Mouse (Mus musculus) kidney, adult 2 months (tissue): ENCODE measurements around the gene Mmp28. TPM values are rescaled to one million over a fixed set of nuclear protein-coding genes. Genes with fewer than 3 reads are reported as not detected.

Experiments used
- DNase-seq: peaks from one replicate; pipeline ENCODE4 v3.0.0; 2021
- H3K27ac ChIP-seq: fragments of 200-500 bp; 2 replicates; pipeline ENCODE4 v1.5.1; 2012; ENCODE audit warnings: low read depth, low read length, control low read depth, inconsistent platforms; ENCODE audit not compliant: insufficient read depth
- H3K27me3 ChIP-seq: fragments of 200-500 bp; replicated peaks from 2 replicates; pipeline ENCODE4 v1.6.1; 2012; ENCODE audit warnings: mild to moderate bottlenecking, moderate library complexity, low read length, inconsistent platforms; ENCODE audit not compliant: control insufficient read depth, insufficient read depth
- H3K36me3 ChIP-seq: fragments of 200-500 bp; 2 replicates; pipeline ENCODE4 v1.6.1; 2012; ENCODE audit warnings: mild to moderate bottlenecking, moderate library complexity, low read length, inconsistent platforms; ENCODE audit not compliant: control insufficient read depth, insufficient read depth
- H3K4me1 ChIP-seq: fragments of 200-500 bp; 2 replicates; pipeline ENCODE4 v1.6.1; 2011; ENCODE audit warnings: low read length; ENCODE audit not compliant: control insufficient read depth, insufficient read depth
- H3K4me3 ChIP-seq: fragments of 200-500 bp; 2 replicates; pipeline ENCODE4 v1.5.1; 2011; ENCODE audit warnings: mild to moderate bottlenecking, low read depth, low read length, control low read depth; ENCODE audit not compliant: insufficient read depth
- CTCF ChIP-seq: fragments of 200-500 bp; conservative IDR thresholded peaks from 2 replicates; pipeline ENCODE4 v1.5.1; 2011; ENCODE audit warnings: low read depth, mild to moderate bottlenecking, control low read depth, low read length, moderate library complexity, mixed read lengths; ENCODE audit not compliant: insufficient read depth, insufficient read length
- POLR2A ChIP-seq: fragments of 200-500 bp; IDR thresholded peaks from one replicate; pipeline ENCODE4 v1.6.1; 2011; ENCODE audit warnings: low read depth, low read length, control low read depth
- WGBS: fragments of 180-500 bp; shearing (Covaris S2); methylation state at CpG from one replicate; pipeline ENCODE4 v1.1.7; 2018; 5-methylcytosine and 5-hydroxymethylcytosine counted together
- polyA plus RNA-seq: library from polyadenylated mRNA; depleted of rRNA; stranded (reverse); fragments of >200 nt; gene quantifications from 2 replicates; pipeline ENCODE4 v1.2.3, GENCODE M21; 2012

Gene Mmp28
- polyA plus RNA-seq, 1 experiment: 4.3 TPM

DNA sequence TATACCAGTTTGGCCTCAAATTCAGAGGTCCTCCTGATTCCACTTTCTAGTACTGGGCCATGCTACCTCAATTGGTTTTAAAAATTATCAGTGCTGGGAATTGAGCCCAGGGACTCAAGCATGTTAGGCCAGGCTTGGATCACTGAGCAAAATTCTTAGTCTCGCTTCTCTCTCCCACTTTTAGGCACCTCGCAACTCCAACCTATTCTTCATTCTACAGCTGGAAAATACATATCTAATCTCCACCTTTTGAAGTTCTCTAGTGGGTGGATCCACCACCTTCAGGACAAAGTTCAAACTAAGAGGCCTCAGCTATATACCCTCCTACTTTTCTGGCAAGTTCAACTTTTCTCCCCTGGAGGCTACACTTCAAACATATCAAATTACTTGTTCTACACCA is 8.9 kb upstream of the Mmp28 start:
- Histone ChIP-seq H3K4me3 (no peak overlapping the region), H3K36me3 (no peaks in the 10 kb centered on the region), H3K27ac (peak overlapping the region; percentile 92), H3K27me3 (no peaks in the 10 kb centered on the region), H3K4me1 (peaks cover 14% of the 10 kb centered on the region)
- WGBS: 90% methylated on average over 2 of the region's 2 CpGs
- DNase-seq: peak; percentile 30
- TF ChIP-seq CTCF (no peak), POLR2A (no peak)

DNA sequence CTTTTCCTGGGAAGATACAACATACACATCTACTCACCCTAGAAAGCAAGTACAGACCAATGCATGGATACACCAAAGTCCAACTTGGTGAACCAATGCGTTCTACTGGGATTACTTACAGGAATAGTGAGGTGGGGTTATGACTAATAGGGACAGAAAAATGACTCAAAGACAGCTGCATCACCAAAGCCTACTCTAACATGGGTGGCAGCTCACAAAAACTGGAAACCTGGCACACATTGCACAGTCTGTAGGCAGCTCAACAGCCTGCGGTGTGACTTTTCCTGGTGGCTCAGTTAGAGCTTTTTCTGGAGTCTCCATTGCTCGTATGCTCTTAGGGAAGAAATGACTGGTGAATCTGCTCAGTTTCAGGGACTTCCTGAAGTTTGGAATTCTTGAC is 5.9 kb upstream of the Mmp28 start:
- TF ChIP-seq POLR2A (no peak), CTCF (no peak)
- H3K27me3 ChIP-seq: no peaks in the 10 kb centered on the region

DNA sequence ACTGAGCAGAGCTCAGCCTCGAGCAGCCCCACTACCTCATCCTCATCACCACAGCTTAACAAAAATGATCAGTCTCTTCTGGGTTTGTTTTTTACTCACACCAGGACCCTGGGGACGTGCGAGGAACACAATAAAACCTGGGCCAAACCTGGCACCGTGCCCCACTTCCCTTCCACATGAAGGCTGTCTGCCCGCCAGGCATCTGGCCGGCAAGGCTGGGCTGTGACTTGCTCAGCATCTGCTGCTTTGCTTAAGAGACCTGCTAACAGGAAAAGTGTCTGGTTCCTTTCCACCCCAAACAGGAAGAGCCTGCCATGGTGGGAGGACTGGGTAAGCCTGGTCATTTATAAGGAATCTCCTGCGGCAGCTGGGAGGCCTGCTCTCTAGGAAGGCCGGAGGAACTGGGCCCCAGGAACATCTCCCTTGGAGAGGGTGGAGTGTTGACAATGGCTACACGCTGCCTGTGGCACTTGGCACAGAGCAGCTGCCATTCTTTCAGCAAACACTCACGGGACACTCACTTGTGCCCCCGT is 4.3 kb upstream of the Mmp28 start:
- WGBS: 55% methylated on average over 11 of the region's 11 CpGs
- TF ChIP-seq POLR2A (no peak), CTCF (no peak)
- peak; percentile 92 for DNase-seq
- Histone ChIP-seq H3K4me1 (peaks cover 3% of the 10 kb centered on the region; the same call in 1 of the 2 replicates), H3K27me3 (no peaks in the 10 kb centered on the region), H3K27ac (peak overlapping the region; percentile 46), H3K36me3 (no peaks in the 10 kb centered on the region), H3K4me3 (no peak overlapping the region)

More for the DNA sequence above, 5.9 kb upstream of the Mmp28 start:
- Histone ChIP-seq H3K4me3 (no peak overlapping the region), H3K4me1 (peaks cover 5% of the 10 kb centered on the region; the same call in 1 of the 2 replicates), H3K27ac (no peak overlapping the region), H3K36me3 (no peaks in the 10 kb centered on the region)
- WGBS: 96% methylated on average over 3 of the region's 3 CpGs
- no peak for DNase-seq

DNA sequence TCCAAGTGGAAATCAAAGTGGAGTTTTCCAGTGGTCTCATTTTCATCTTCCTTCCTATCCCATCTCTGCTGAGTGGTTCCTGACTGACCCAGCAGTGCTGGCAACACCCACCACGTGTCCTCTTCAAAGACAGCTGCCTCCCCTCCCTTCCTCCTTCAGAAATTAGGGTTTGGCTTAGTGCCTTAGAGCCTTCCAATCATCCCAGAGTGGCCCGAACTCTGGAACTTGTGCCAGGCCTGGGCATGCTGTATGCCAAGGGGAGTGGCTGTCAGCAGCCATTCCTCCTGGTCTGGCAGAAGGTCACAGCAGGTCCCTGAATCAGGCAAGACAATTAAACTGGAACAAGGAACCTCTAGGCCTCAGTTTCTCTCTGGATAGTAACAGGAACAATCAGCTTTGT is 3.1 kb upstream of the Mmp28 start:
- Histone ChIP-seq H3K4me3 (no peak overlapping the region), H3K27ac (peak overlapping the region; percentile 62; the same call in 1 of the 2 replicates), H3K36me3 (no peaks in the 10 kb centered on the region), H3K27me3 (no peaks in the 10 kb centered on the region), H3K4me1 (no peaks in the 10 kb centered on the region)
- peak; percentile 87 for DNase-seq
- TF ChIP-seq CTCF: no peak
- TF ChIP-seq POLR2A: no peak
- 12% methylated on average over 2 of the region's 2 CpGs for WGBS

DNA sequence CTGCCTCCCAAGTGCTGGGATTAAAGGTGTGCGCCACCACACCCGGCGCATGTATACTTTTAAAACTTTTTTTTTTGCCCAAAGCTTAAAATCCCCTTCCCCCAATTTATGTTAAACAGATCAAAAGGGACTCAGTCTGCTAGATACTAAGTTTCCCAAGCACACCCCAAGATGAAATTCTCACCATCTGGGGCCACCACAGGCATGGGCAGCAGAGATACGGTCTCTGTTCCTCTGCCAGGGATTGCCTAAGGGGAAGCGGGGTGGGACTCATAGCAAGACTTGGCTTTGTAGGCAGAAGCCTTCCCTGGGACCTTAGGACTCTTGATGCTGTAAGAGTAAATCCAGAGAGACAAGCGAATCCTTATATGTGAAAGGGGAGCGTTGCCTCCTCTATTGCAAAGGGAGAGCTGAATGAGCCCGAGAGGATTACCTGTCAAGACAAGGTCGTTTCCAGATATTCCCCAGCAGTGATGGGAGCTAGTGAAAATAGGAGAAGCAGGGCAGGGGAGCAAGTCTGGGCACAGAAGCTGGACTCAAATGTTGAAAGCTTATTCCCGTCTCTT is 1.3 kb downstream of the Mmp28 start:
- Histone ChIP-seq H3K4me1 (no peaks in the 10 kb centered on the region), H3K27me3 (no peaks in the 10 kb centered on the region), H3K4me3 (0 out of 2 replicates have a peak overlapping the region, but pooled peaks have one; percentile 3), H3K27ac (no peak overlapping the region), H3K36me3 (no peaks in the 10 kb centered on the region)
- TF ChIP-seq CTCF: no peak
- no peak for TF ChIP-seq POLR2A
- 88% methylated on average over 10 of the region's 10 CpGs for WGBS
- DNase-seq: no peak

DNA sequence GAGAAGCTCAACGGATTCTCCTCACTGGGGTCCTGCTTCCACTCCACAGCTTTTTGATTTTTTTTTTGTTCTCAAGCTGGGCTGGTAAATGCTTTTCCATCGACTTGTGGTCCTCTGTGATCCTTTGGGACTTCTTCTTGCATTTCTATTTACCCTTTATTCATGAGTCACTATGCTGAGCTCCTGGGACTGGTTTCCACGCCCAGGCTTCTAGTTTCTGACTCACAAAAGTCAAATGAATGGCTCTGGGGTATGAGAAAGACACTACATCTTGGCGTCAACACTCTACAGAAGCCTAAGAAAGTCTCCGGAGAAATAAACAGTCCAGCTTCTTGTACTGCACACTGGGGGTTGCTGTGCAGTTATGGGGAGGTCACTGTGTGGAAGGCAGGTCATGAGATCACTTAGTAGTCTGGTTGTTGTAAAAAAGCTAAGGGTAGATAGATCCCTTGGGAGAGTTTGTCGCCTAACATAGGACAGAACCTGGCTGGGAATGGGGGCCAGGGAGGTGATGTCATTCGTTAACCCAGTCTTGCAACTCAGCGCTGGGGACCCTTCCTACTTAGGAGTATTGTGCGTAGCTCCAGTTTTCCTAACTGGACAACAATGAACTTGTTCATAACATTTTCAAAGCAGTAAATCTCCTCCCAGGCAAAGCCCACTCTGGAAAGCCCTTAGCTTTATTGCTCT is 4.8 kb downstream of the Mmp28 start:
- Histone ChIP-seq H3K4me1 (no peaks in the 10 kb centered on the region), H3K27ac (no peak overlapping the region), H3K27me3 (no peaks in the 10 kb centered on the region), H3K4me3 (no peak overlapping the region), H3K36me3 (no peaks in the 10 kb centered on the region)
- no peak for TF ChIP-seq CTCF
- WGBS: 71% methylated on average over 9 of the region's 9 CpGs
- DNase-seq: no peak

DNA sequence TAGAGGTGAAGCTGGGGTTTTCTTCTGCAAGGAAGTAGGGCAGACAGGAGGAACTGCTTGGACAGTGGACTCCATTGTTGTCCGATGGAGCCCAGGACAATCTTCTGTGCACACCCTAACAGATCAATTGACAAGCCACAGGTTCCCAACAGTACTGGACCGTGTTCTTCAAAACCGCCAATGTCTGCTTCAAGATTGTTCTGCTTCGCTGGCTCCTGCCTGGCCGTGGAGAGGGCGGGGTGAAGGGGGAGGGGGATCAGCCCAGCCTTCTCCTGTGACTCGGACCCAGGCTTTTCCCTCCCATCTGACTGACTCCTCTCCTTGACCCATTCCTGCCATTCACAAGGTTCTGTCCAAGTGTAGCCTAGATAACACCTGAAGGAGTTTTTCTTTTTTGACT is 5.6 kb downstream of the Mmp28 start:
- H3K27ac ChIP-seq: no peak overlapping the region
- DNase-seq: no peak
- H3K27me3 ChIP-seq: no peaks in the 10 kb centered on the region
- H3K4me1 ChIP-seq: no peaks in the 10 kb centered on the region
- H3K4me3 ChIP-seq: no peak overlapping the region
- H3K36me3 ChIP-seq: no peaks in the 10 kb centered on the region
- no peak for TF ChIP-seq POLR2A
- no peak for TF ChIP-seq CTCF
- WGBS: 39% methylated on average over 7 of the region's 7 CpGs

DNA sequence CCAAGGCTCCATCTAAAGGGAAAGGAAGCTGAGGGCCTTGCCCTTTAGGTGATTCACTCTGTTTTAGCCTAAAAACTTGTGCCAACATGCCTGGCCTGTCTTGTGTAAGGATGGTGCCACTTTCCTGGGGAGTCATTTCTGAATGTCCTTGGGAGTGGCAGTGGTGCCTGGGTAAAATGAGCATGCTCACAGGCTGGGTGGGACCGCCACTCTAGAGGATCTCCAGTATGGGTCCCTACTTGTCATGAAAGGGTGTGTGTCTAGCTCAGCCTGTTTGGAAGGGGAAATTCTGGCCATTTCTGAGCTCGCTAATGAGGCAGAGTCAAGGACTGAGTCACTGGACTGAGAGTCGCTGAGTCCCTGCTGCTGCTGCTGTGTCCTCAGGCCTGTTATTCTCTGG is 7.3 kb downstream of the Mmp28 start:
- TF ChIP-seq POLR2A (no peak), CTCF (no peak)
- Histone ChIP-seq H3K4me1 (no peaks in the 10 kb centered on the region), H3K4me3 (no peak overlapping the region), H3K36me3 (no peaks in the 10 kb centered on the region), H3K27me3 (no peaks in the 10 kb centered on the region), H3K27ac (no peak overlapping the region)
- no peak for DNase-seq
- WGBS: 83% methylated on average over 3 of the region's 3 CpGs
